Mouse (Mus musculus) liver, postnatal 0 days (tissue): ENCODE results near the gene Kcnq2.

Experiments
- CTCF ChIP-seq: sonication (generic); IDR thresholded peaks from 2 replicates; pipeline ENCODE4 v1.5.1; 2016; ENCODE audit warnings: antibody characterized with exemption, low read depth
- EP300 ChIP-seq: IDR thresholded peaks from 2 replicates; pipeline ENCODE4 v1.6.1; 2016; ENCODE audit warnings: antibody characterized with exemption, low read depth, mild to moderate bottlenecking

DNA sequence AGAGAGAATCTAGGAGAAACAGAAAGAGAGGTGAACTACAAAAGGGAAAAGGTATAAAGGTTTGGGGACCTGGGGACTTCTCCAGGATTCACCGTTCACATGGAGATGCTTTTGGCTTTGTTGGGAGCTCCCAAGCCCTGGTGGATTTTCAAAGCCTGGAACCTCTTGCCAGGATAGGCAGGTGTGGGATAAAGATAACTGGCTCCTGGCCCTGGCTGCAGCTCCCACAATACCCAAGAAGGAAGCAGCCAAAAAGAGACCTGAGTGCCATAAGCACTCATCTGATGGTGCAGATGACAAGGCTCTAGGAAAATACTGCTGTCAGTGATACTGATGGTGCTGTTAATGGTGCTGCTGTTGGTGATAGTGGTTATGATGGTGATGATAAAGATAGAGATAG is 82.9 kb downstream of the Kcnq2 start:
- TF ChIP-seq CTCF (no peak), EP300 (no peak)
